Mouse (Mus musculus) CH12.LX (cell line): ENCODE results near the gene AC134908.4. TPM values are rescaled to one million over a fixed set of nuclear protein-coding genes. Genes with fewer than 3 reads are reported as not detected.
A peak's percentile ranks its signal among the peaks of the same experiment; 100 is the strongest.

Experiments
- DNase-seq: peaks from one replicate; pipeline ENCODE4 v3.0.0-alpha.2; 2013; ENCODE audit errors: extremely low read depth
- H3K27ac ChIP-seq: 2 replicates; pipeline ENCODE4 v1.5.1; 2012; ENCODE audit warnings: low read depth, mild to moderate bottlenecking, control low read depth, moderate library complexity; ENCODE audit not compliant: insufficient read depth
- H3K27me3 ChIP-seq: replicated peaks from 2 replicates; pipeline ENCODE3; 2012; ENCODE audit warnings: inconsistent platforms
- H3K36me3 ChIP-seq, 2 experiments: replicated peaks in 1 of 2; 2 replicates each; pipeline versions ENCODE3 to v1.6.1; 2012; ENCODE audit warnings: inconsistent platforms in 1 of 2, low read length in 1 of 2, mild to moderate bottlenecking in 1 of 2, mixed read lengths in 1 of 2, moderate library complexity in 1 of 2; ENCODE audit not compliant: control insufficient read depth in 1 of 2, insufficient read depth in 1 of 2
- H3K4me1 ChIP-seq, 2 experiments: 2 replicates each; pipeline ENCODE4 v1.6.1; 2012; ENCODE audit warnings: inconsistent platforms in 1 of 2, moderate library complexity in 1 of 2; ENCODE audit not compliant: insufficient read depth in 2 of 2, control insufficient read depth in 1 of 2
- H3K4me2 ChIP-seq: 2 replicates; pipeline ENCODE4 v1.6.1; 2012; ENCODE audit warnings: low read depth, mild to moderate bottlenecking, control low read depth; ENCODE audit not compliant: poor library complexity, insufficient read depth, severe bottlenecking
- H3K4me3 ChIP-seq, 3 experiments: fragments of 150-350 bp in 1 of 3; sonication (generic) in 1 of 3; replicated peaks in 1 of 3; 2 replicates each; pipeline versions ENCODE3 to v1.5.1; 2011 to 2012; ENCODE audit warnings: low read depth in 2 of 3, low read length in 2 of 3, mild to moderate bottlenecking in 2 of 3, moderate library complexity in 2 of 3, control low read depth in 1 of 3, improper control_type of control experiment in 1 of 3, inconsistent platforms in 1 of 3, mixed read lengths in 1 of 3; ENCODE audit not compliant: poor library complexity in 1 of 3
- H3K79me2 ChIP-seq: replicated peaks from 2 replicates; pipeline ENCODE4 v1.6.1; 2012; ENCODE audit warnings: mild to moderate bottlenecking, moderate library complexity; ENCODE audit not compliant: control insufficient read depth, poor library complexity, insufficient read depth, severe bottlenecking; ENCODE audit errors: extremely low read depth
- H3K9ac ChIP-seq: 2 replicates; pipeline ENCODE4 v1.6.1; 2012; ENCODE audit warnings: low read depth, mild to moderate bottlenecking, control low read depth, moderate library complexity; ENCODE audit not compliant: insufficient read depth
- H3K9me3 ChIP-seq: replicated peaks from 2 replicates; pipeline ENCODE3; 2012; ENCODE audit warnings: low read length, inconsistent platforms, mixed read lengths
- CHD2 ChIP-seq: IDR thresholded peaks from 2 replicates; pipeline ENCODE4 v1.6.1; 2011; ENCODE audit warnings: low read length, improper control_type of control experiment
- CTCF ChIP-seq, 2 experiments: IDR thresholded peaks in 1 of 2; conservative IDR thresholded peaks in 1 of 2; 2 replicates each; pipeline ENCODE4 v1.5.1; 2011 to 2012; ENCODE audit warnings: low read depth in 2 of 2, low read length in 2 of 2, improper control_type of control experiment in 1 of 2, inconsistent platforms in 1 of 2, mild to moderate bottlenecking in 1 of 2, moderate library complexity in 1 of 2
- ELF1 ChIP-seq: IDR thresholded peaks from 2 replicates; pipeline ENCODE4 v1.6.1; 2014; ENCODE audit warnings: low read depth, mild to moderate bottlenecking, inconsistent platforms, low read length, improper control_type of control experiment
- HCFC1 ChIP-seq: IDR thresholded peaks from 2 replicates; pipeline ENCODE4 v1.6.1; 2012; ENCODE audit warnings: low read depth, mild to moderate bottlenecking, inconsistent platforms, low read length, improper control_type of control experiment
- IRF4 ChIP-seq: IDR thresholded peaks from 2 replicates; pipeline ENCODE4 v1.6.1; 2014; ENCODE audit warnings: low read depth, mild to moderate bottlenecking, inconsistent platforms, low read length, improper control_type of control experiment
- JUND ChIP-seq: conservative IDR thresholded peaks from 2 replicates; pipeline ENCODE4 v1.6.1; 2011; ENCODE audit warnings: low read depth, low read length, improper control_type of control experiment
- MAFK ChIP-seq: IDR thresholded peaks from 2 replicates; pipeline ENCODE4 v1.6.1; 2011; ENCODE audit warnings: low read length, improper control_type of control experiment; ENCODE audit not compliant: insufficient replicate concordance
- MAZ ChIP-seq: IDR thresholded peaks from 2 replicates; pipeline ENCODE4 v1.6.1; 2012; ENCODE audit warnings: low read depth, mild to moderate bottlenecking, inconsistent platforms, low read length, improper control_type of control experiment, moderate library complexity
- MXI1 ChIP-seq: IDR thresholded peaks from 2 replicates; pipeline ENCODE4 v1.6.1; 2011; ENCODE audit warnings: mild to moderate bottlenecking, low read depth, low read length, improper control_type of control experiment
- MYC ChIP-seq: IDR thresholded peaks from 2 replicates; pipeline ENCODE4 v1.6.1; 2011; ENCODE audit warnings: low read depth, mild to moderate bottlenecking, improper control_type of control experiment, low read length
- NELFE ChIP-seq: IDR thresholded peaks from 2 replicates; pipeline ENCODE4 v1.6.1; 2011; ENCODE audit warnings: low read depth, low read length, improper control_type of control experiment
- NRF1 ChIP-seq: IDR thresholded peaks from 2 replicates; pipeline ENCODE4 v1.6.1; 2014; ENCODE audit warnings: low read depth, mild to moderate bottlenecking, inconsistent platforms, low read length, improper control_type of control experiment, moderate library complexity
- POLR2A ChIP-seq: IDR thresholded peaks from 2 replicates; pipeline ENCODE4 v1.6.1; 2011; ENCODE audit warnings: low read depth, mild to moderate bottlenecking, improper control_type of control experiment, low read length
- POLR2AphosphoS2 ChIP-seq: IDR thresholded peaks from 2 replicates; pipeline ENCODE4 v1.6.1; 2011; ENCODE audit warnings: low read depth, low read length, improper control_type of control experiment
- SMC3 ChIP-seq: IDR thresholded peaks from 2 replicates; pipeline ENCODE4 v1.6.1; 2011; ENCODE audit warnings: low read depth, low read length, improper control_type of control experiment
- UBTF ChIP-seq: IDR thresholded peaks from 2 replicates; pipeline ENCODE4 v1.6.1; 2012; ENCODE audit warnings: low read depth, mild to moderate bottlenecking, inconsistent platforms, low read length, improper control_type of control experiment, moderate library complexity
- USF2 ChIP-seq: conservative IDR thresholded peaks from 2 replicates; pipeline ENCODE4 v1.6.1; 2011; ENCODE audit warnings: low read depth, low read length, improper control_type of control experiment
- ZKSCAN1 ChIP-seq: IDR thresholded peaks from 2 replicates; pipeline ENCODE4 v1.6.1; 2012; ENCODE audit warnings: low read depth, inconsistent platforms, low read length, improper control_type of control experiment, borderline replicate concordance
- ZMIZ1 ChIP-seq: IDR thresholded peaks from 2 replicates; pipeline ENCODE4 v1.6.1; 2012; ENCODE audit warnings: low read depth, mild to moderate bottlenecking, inconsistent platforms, low read length, improper control_type of control experiment
- dilution Hi-C: fragments of 300-500 bp; cut with MboI; formaldehyde crosslinking; loops from 2 replicates; pipeline ENCODE4 v1.14.3; 2020; ENCODE audit warnings: low sequenced_read_pairs; ENCODE audit not compliant: extremely low pct_unique_long_range_greater_than_20kb, extremely low pct_ligation_motif_present
- in situ Hi-C: fragments of 300-500 bp; cut with MboI; formaldehyde crosslinking; loops from 3 replicates; pipeline ENCODE4 v1.14.3; 2019; ENCODE audit warnings: low sequenced_read_pairs, low pct_ligation_motif_present, low pct_unique_long_range_greater_than_20kb, mixed read lengths
- polyA plus RNA-seq: library from polyadenylated mRNA; unstranded; fragments of >175 nt; gene quantifications from 2 replicates; pipeline ENCODE4 v1.2.1, GENCODE M21; 2012; ENCODE audit warnings: low read depth; ENCODE audit not compliant: insufficient read length
- total RNA-seq, 2 experiments: library from RNA; depleted of rRNA; stranded (reverse); fragments of 300-350 nt in 1 of 2; fragments of >200 nt in 1 of 2; gene quantifications; 2 replicates each; pipeline ENCODE4 v1.2.3; 2012 to 2014

AC134908.4 gene
- total and polyA plus RNA-seq, 3 experiments = not detected

- peak within 1 kb of the TSS; percentile 43 to 64 (median 49) for H3K4me3 ChIP-seq
- dilution Hi-C loops (no loop called here), in situ Hi-C loops (no loop called here)
- H3K36me3 ChIP-seq = peaks cover 49 to 70% of the 10 kb centered on the region in 2 experiments
- peak within 1 kb of the TSS; percentile 1; the same call in 1 of the 2 replicates for H3K27ac ChIP-seq
- no peaks in the 10 kb centered on the region for H3K9me3 ChIP-seq
- peaks cover 14% of the 10 kb centered on the region for H3K79me2 ChIP-seq
- TF ChIP-seq POLR2A (peak; percentile 45; the same call in 1 of the 2 replicates), CTCF (conservative IDR thresholded peaks at IDR 0.05 in 1 of 2, IDR thresholded peaks at IDR 0.05 in 1 of 2; ENCODE audit: low read depth in 2 of 2, low read length in 2 of 2) (peak in 1 of 2 experiments; percentile 43; a peak in 2 of 4 replicates), MYC (peak; percentile 42; the same call in 1 of the 2 replicates), SMC3 (no peak), POLR2AphosphoS2 (peak; percentile 26; the same call in 1 of the 2 replicates), MXI1 (0 out of 2 replicates have a peak, but pooled peaks have one; percentile 51), NRF1 (0 out of 2 replicates have a peak, but pooled peaks have one; percentile 21), NELFE (0 out of 2 replicates have a peak, but pooled peaks have one; percentile 21), ZKSCAN1 (no peak), ELF1 (peak; percentile 62), HCFC1 (peak; percentile 54)
- H3K4me1 ChIP-seq = peaks cover 26 to 61% of the 10 kb centered on the region in 2 experiments
- H3K4me2 ChIP-seq = peak within 1 kb of the TSS; percentile 30
- no peak within 1 kb of the TSS for H3K9ac ChIP-seq
- DNase-seq = peak; percentile 68
- H3K27me3 ChIP-seq = no peaks in the 10 kb centered on the region
Observed at GRCm38 (mm10) chr17:25828712-25829557, 33.5 kb upstream of the AC134908.4 start, which contains the start of gene Jmjd8. Gene Jmjd8 (plus strand): TSS chr17:25828867.

- in situ Hi-C loops (no loop called here), dilution Hi-C loops (no loop called here)
- no peak overlapping the region for H3K4me2 ChIP-seq
- H3K36me3 ChIP-seq = peaks cover 49 to 70% of the 10 kb centered on the region in 2 experiments
- H3K27me3 ChIP-seq = no peaks in the 10 kb centered on the region
- DNase-seq = no peak
- no peak overlapping the region for H3K4me3 ChIP-seq
- no peak overlapping the region for H3K27ac ChIP-seq
- H3K79me2 ChIP-seq = peaks cover 14% of the 10 kb centered on the region
- no peaks in the 10 kb centered on the region for H3K9me3 ChIP-seq
- TF ChIP-seq NELFE = no peak
- TF ChIP-seq JUND = no peak
- no peak for TF ChIP-seq SMC3
- TF ChIP-seq USF2 = no peak
- no peak for TF ChIP-seq ZMIZ1
- TF ChIP-seq MAZ = no peak
- no peak for TF ChIP-seq MAFK
- no peak for TF ChIP-seq CTCF (conservative IDR thresholded peaks at IDR 0.05 in 1 of 2, IDR thresholded peaks at IDR 0.05 in 1 of 2; ENCODE audit: low read depth in 2 of 2, low read length in 2 of 2)
- TF ChIP-seq MXI1 = no peak
- no peak for TF ChIP-seq NRF1
- TF ChIP-seq CHD2 = no peak
- no peak for TF ChIP-seq IRF4
- TF ChIP-seq UBTF = no peak
- no peak overlapping the region for H3K9ac ChIP-seq
- peaks cover 26 to 56% of the 10 kb centered on the region in 2 experiments for H3K4me1 ChIP-seq
Observed at GRCm38 (mm10) chr17:25828223-25828594, 32.8 kb upstream of the AC134908.4 start.
